Mouse (Mus musculus): ENCODE results near the gene Gm4788.
"Not testable (repeated sequence)": the region's sequence is repeated elsewhere in the genome, so short reads cannot be mapped to it uniquely, and the experiment has no call there.

Gm4788 gene

GRCm38 (mm10) chr1:139781143-139781542 lies at the start of gene Gm4788:
TSS of gene Gm4788 (minus strand) at chr1:139781243.
- DNase-seq (ENCODE audit: low spot score): no peak

GRCm38 (mm10) chr1:139808594-139808993 lies 27.6 kb upstream of the Gm4788 start:
- no peak for DNase-seq (ENCODE audit: low spot score)

GRCm38 (mm10) chr1:139769913-139770312 lies 11.1 kb downstream of the Gm4788 start:
- not testable (repeated sequence) for DNase-seq (ENCODE audit: low spot score)

DNA sequence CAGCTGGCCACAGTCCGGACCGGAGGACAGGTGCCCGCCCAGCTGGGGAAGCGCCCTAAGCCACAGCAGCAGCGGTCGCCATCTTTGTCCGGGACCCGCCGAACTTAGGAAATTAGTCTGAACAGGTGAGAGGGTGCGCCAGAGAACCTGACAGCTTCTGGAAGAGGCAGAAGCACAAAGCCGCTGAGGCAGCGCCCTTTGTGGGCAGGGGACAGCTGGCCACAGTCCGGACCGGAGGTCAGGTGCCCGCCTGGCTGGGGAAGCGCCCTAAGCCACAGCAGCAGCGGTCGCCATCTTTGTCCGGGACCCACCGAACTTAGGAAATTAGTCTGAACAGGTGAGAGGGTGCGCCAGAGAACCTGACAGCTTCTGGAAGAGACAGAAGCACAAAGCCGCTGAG lies 64.4 kb downstream of the Gm4788 start:
- not testable (repeated sequence) for DNase-seq (ENCODE audit: low spot score)

- DNase-seq (ENCODE audit: low spot score): not testable (repeated sequence)
These were observed 64.8 kb downstream of the Gm4788 start for GRCm38 (mm10) chr1:139716249-139716648.

DNA sequence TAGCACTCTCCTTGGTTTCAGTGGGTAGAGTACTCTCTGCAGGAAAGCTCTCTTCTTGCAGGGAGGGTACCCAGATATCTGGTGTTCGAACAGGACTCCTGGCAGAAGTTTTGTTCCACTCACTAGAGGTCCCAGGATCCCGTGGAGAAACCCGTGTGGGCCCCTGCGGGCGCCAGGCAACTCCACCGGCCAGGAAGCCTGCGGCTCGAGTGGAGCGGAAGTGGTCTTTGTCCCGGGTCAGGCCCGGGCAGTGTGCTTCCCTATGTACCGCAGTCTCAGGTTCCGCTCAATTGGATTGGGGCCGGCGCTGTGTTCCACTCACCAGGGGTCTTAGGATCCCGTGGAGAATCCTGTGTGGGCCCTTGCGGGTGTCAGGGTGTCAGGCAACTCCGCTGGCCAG lies 131.1 kb downstream of the Gm4788 start:
- not testable (repeated sequence) for DNase-seq (ENCODE audit: low spot score)

All from ovary, postnatal 36 days (tissue).